Mouse (Mus musculus): ENCODE measurements around the gene Fsip1. TPM values are rescaled to one million over a fixed set of nuclear protein-coding genes. Genes with fewer than 3 reads are reported as not detected.

The Fsip1 gene
- total and polyA plus RNA-seq, 3 experiments = 0.17 to 0.49 (median 0.47) TPM

GRCm38 (mm10) chr2:118081581-118081980, 175.2 kb downstream of the Fsip1 start:
- in situ Hi-C loops (cut with MboI; ENCODE audit: low pct_ligation_motif_present, low pct_unique_long_range_greater_than_20kb, low sequenced_read_pairs) = no loop called here
- Histone ChIP-seq H3K36me3 (replicated peaks in 1 of 2; ENCODE audit: control insufficient read depth in 1 of 2, insufficient read depth in 1 of 2, low read length in 1 of 2) (no peaks in the 10 kb centered on the region), H3K4me3 (replicated peaks in 1 of 3; ENCODE audit: low read depth in 2 of 3, low read length in 2 of 3, poor library complexity in 1 of 3) (no peak overlapping the region)

More at GRCm38 (mm10) chr2:118081581-118081980, 175.2 kb downstream of the Fsip1 start:
- Histone ChIP-seq H3K4me2 (ENCODE audit: insufficient read depth, low read depth, poor library complexity, severe bottlenecking) (no peak overlapping the region), H3K79me2 (replicated peaks; ENCODE audit: control insufficient read depth, extremely low read depth, insufficient read depth, poor library complexity, severe bottlenecking) (no peaks in the 10 kb centered on the region), H3K27me3 (replicated peaks) (no peaks in the 10 kb centered on the region), H3K9ac (ENCODE audit: insufficient read depth, low read depth) (no peak overlapping the region), H3K4me1 (ENCODE audit: control insufficient read depth in 1 of 2, insufficient read depth in 2 of 2) (peaks cover 0 to 6% of the 10 kb centered on the region in 2 experiments; a peak in 1 of 4 replicates), H3K27ac (ENCODE audit: insufficient read depth, low read depth) (no peak overlapping the region), H3K9me3 (replicated peaks; ENCODE audit: low read length) (no peaks in the 10 kb centered on the region)
- TF ChIP-seq ETS1 (conservative IDR thresholded peaks at IDR 0.05; ENCODE audit: low read depth, low read length) (no peak), USF2 (conservative IDR thresholded peaks at IDR 0.05; ENCODE audit: low read depth, low read length) (no peak), UBTF (IDR thresholded peaks at IDR 0.05; ENCODE audit: low read depth, low read length) (no peak), ZC3H11A (IDR thresholded peaks at IDR 0.05; ENCODE audit: low read depth, low read length) (no peak), SMC3 (IDR thresholded peaks at IDR 0.05; ENCODE audit: low read depth, low read length) (no peak), JUN (IDR thresholded peaks at IDR 0.05; ENCODE audit: insufficient read depth, low read depth, low read length) (no peak), EP300 (IDR thresholded peaks at IDR 0.05; ENCODE audit: low read length) (no peak), ZKSCAN1 (IDR thresholded peaks at IDR 0.05; ENCODE audit: borderline replicate concordance, low read depth, low read length) (no peak), CTCF (conservative IDR thresholded peaks at IDR 0.05 in 1 of 2, IDR thresholded peaks at IDR 0.05 in 1 of 2; ENCODE audit: low read depth in 2 of 2, low read length in 2 of 2) (no peak), MAX (IDR thresholded peaks at IDR 0.05; ENCODE audit: low read length) (no peak), RCOR1 (conservative IDR thresholded peaks at IDR 0.05; ENCODE audit: low read depth, low read length) (no peak), HCFC1 (IDR thresholded peaks at IDR 0.05; ENCODE audit: low read depth, low read length) (no peak), MAFK (IDR thresholded peaks at IDR 0.05; ENCODE audit: insufficient replicate concordance, low read length) (no peak), CHD2 (IDR thresholded peaks at IDR 0.05; ENCODE audit: low read length) (no peak), TBP (conservative IDR thresholded peaks at IDR 0.05; ENCODE audit: low read depth, low read length) (no peak), KAT2A (IDR thresholded peaks at IDR 0.05; ENCODE audit: insufficient replicate concordance, low read length) (no peak), MEF2A (IDR thresholded peaks at IDR 0.05; ENCODE audit: borderline replicate concordance, low read depth, low read length) (no peak), ELF1 (IDR thresholded peaks at IDR 0.05; ENCODE audit: low read depth, low read length) (no peak), JUND (conservative IDR thresholded peaks at IDR 0.05; ENCODE audit: low read depth, low read length) (no peak), MAZ (IDR thresholded peaks at IDR 0.05; ENCODE audit: low read depth, low read length) (no peak)
- dilution Hi-C loops (cut with MboI; ENCODE audit: extremely low pct_ligation_motif_present, extremely low pct_unique_long_range_greater_than_20kb, low sequenced_read_pairs) = no loop called here
- DNase-seq (ENCODE audit: extremely low read depth) = no peak

Other genes starting within 250 kb of the Fsip1 start
- gene Thbs1, start 145.1 kb downstream of the Fsip1 start, total RNA-seq (2012; rRNA removed) = 0.08 TPM in 1 of 2 replicates, not detected in the other
- 0.03 and 0.04 TPM in 2 replicates for gene Thbs1, start 145.1 kb downstream of the Fsip1 start, total RNA-seq (2014; rRNA removed)
- not detected in 2 replicates for gene Thbs1, start 145.1 kb downstream of the Fsip1 start, polyA plus RNA-seq (2012; ENCODE audit: insufficient read length, low read depth)
- not detected in 2 replicates for gene Gpr176, start 116.5 kb upstream of the Fsip1 start, total RNA-seq (2012; rRNA removed)
- not detected in 2 replicates for gene Gpr176, start 116.5 kb upstream of the Fsip1 start, total RNA-seq (2014; rRNA removed)
- gene Gpr176, start 116.5 kb upstream of the Fsip1 start, polyA plus RNA-seq (2012; ENCODE audit: insufficient read length, low read depth) = not detected in 2 replicates
- gene Eif2ak4, start 131.7 kb upstream of the Fsip1 start, total RNA-seq (2012; rRNA removed) = 15.7 and 18.1 TPM in 2 replicates
- 15.0 and 16.1 TPM in 2 replicates for gene Eif2ak4, start 131.7 kb upstream of the Fsip1 start, total RNA-seq (2014; rRNA removed)
- gene Eif2ak4, start 131.7 kb upstream of the Fsip1 start, polyA plus RNA-seq (2012; ENCODE audit: insufficient read length, low read depth) = 19.6 and 22.3 TPM in 2 replicates
- 139 and 172 TPM in 2 replicates for gene Srp14, start 222.7 kb upstream of the Fsip1 start, total RNA-seq (2012; rRNA removed)
- gene Srp14, start 222.7 kb upstream of the Fsip1 start, total RNA-seq (2014; rRNA removed) = 215 and 224 TPM in 2 replicates
- 151 and 160 TPM in 2 replicates for gene Srp14, start 222.7 kb upstream of the Fsip1 start, polyA plus RNA-seq (2012; ENCODE audit: insufficient read length, low read depth)

Measured in CH12.LX (cell line).